ENCODE assay signal across 21 mouse cellular contexts in the genomic region with DNA sequence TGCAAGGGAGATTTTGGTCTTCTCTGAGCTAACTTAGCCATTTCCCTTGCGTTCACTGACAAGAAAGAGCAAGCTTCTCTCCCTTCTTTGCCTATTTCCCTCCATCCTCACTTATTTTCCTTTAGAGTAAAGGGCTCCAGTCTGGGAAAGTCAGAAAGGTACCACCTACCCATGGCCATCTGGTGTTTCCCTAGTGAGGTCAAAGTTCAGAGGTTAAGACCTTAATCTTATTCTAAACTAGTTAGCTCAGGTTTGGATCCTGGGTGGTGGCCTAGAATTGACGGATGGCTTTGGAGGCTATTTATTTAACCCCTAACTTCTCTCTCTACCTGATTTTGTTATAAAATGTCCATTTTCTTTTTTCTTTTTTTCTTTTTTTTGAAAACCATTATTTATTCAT.
DNase-seq lines count a peak whose midpoint lies in the region; ATAC-seq lines count a peak whose summit lies in the region.
"Had no signal": no experiment of that assay in that cellular context is flagged by ENCODE, and none has a peak within 500 bp of the region (broad histone marks: within the 10 kb centered on the region; RNA-seq: fewer than 3 reads in every experiment).

No protein-coding gene starts in this region.

- WGBS in hindbrain, embryonic 11.5 days, result 21% methylated on average over 2 of the region's 2 CpGs
- 33% methylated on average over 2 of the region's 2 CpGs for WGBS in hindbrain, embryonic 10.5 days
- WGBS in embryonic facial prominence, embryonic 13.5 days, result 35% methylated on average over 2 of the region's 2 CpGs
- WGBS in forebrain, embryonic 14.5 days, result 35% methylated on average over 2 of the region's 2 CpGs
- WGBS in forebrain, embryonic 10.5 days, result 22% methylated on average over 2 of the region's 2 CpGs

- H3K9me3 ChIP-seq in hindbrain, embryonic 11.5 days (ENCODE audit: control insufficient read depth, low read length), result no peaks in the 10 kb centered on the region
- H3K9me3 ChIP-seq in hindbrain, embryonic 10.5 days, result no peaks in the 10 kb centered on the region
- H3K9me3 ChIP-seq in embryonic facial prominence, embryonic 13.5 days, result no peaks in the 10 kb centered on the region
- no peaks in the 10 kb centered on the region; the same call in 1 of the 2 replicates for H3K9me3 ChIP-seq in forebrain, embryonic 14.5 days (replicated peaks; ENCODE audit: control insufficient read depth, low read length)
- no peaks in the 10 kb centered on the region for H3K9me3 ChIP-seq in forebrain, embryonic 10.5 days
- H3K9me3 ChIP-seq: heart, embryonic 15.5 days; limb, embryonic 12.5 days; liver, embryonic 13.5 days; lung, embryonic 15.5 days had no signal

- no peak overlapping the region for H3K4me2 ChIP-seq in hindbrain, embryonic 11.5 days (replicated peaks; ENCODE audit: low read depth, low read length)
- H3K4me2 ChIP-seq in embryonic facial prominence, embryonic 13.5 days, result no peak overlapping the region
- H3K4me2 ChIP-seq in forebrain, embryonic 14.5 days (ENCODE audit: low read length), result no peak overlapping the region
- H3K4me2 ChIP-seq: heart, embryonic 15.5 days; limb, embryonic 12.5 days; liver, embryonic 13.5 days; lung, embryonic 15.5 days had no signal

- ATAC-seq in hindbrain, embryonic 11.5 days (ENCODE audit: low FRiP score), result no peak
- ATAC-seq in embryonic facial prominence, embryonic 13.5 days (ENCODE audit: insufficient number of reproducible peaks, insufficient read depth, low FRiP score, low TSS enrichment, low read depth), result no peak
- no peak for ATAC-seq in forebrain, embryonic 14.5 days
- ATAC-seq: forebrain, postnatal 0 days had no signal

- no peaks in the 10 kb centered on the region for H3K27me3 ChIP-seq in hindbrain, embryonic 11.5 days (ENCODE audit: control insufficient read depth, insufficient read depth, low read length)
- no peaks in the 10 kb centered on the region for H3K27me3 ChIP-seq in hindbrain, embryonic 10.5 days (ENCODE audit: insufficient read depth, poor library complexity, severe bottlenecking)
- H3K27me3 ChIP-seq in embryonic facial prominence, embryonic 13.5 days, result no peaks in the 10 kb centered on the region
- H3K27me3 ChIP-seq in forebrain, embryonic 14.5 days (replicated peaks; ENCODE audit: control insufficient read depth, insufficient read depth, low read length), result 0 out of 2 replicates have a peak, but pooled peaks cover 4% of the 10 kb centered on the region
- no peaks in the 10 kb centered on the region for H3K27me3 ChIP-seq in forebrain, embryonic 10.5 days (ENCODE audit: poor library complexity, severe bottlenecking)
- H3K27me3 ChIP-seq: heart, embryonic 15.5 days; liver, embryonic 13.5 days; lung, embryonic 15.5 days; megakaryocyte, embryonic 14.5 days had no signal

- H3K4me1 ChIP-seq in hindbrain, embryonic 11.5 days (replicated peaks; ENCODE audit: control insufficient read depth, insufficient read depth, low read length), result no peaks in the 10 kb centered on the region
- H3K4me1 ChIP-seq in hindbrain, embryonic 10.5 days (replicated peaks), result peaks cover 18% of the 10 kb centered on the region
- no peaks in the 10 kb centered on the region; the same call in 1 of the 2 replicates for H3K4me1 ChIP-seq in embryonic facial prominence, embryonic 13.5 days
- no peaks in the 10 kb centered on the region for H3K4me1 ChIP-seq in forebrain, embryonic 14.5 days (ENCODE audit: control insufficient read depth, insufficient read depth, low read length)
- H3K4me1 ChIP-seq in forebrain, embryonic 10.5 days, result peaks cover 26% of the 10 kb centered on the region
- H3K4me1 ChIP-seq: heart, embryonic 15.5 days; liver, embryonic 13.5 days; lung, embryonic 15.5 days; megakaryocyte, embryonic 14.5 days had no signal

- H3K36me3 ChIP-seq in hindbrain, embryonic 11.5 days (ENCODE audit: control insufficient read depth, insufficient read depth, low read length), result no peaks in the 10 kb centered on the region
- no peaks in the 10 kb centered on the region for H3K36me3 ChIP-seq in hindbrain, embryonic 10.5 days
- H3K36me3 ChIP-seq in embryonic facial prominence, embryonic 13.5 days, result no peaks in the 10 kb centered on the region
- no peaks in the 10 kb centered on the region for H3K36me3 ChIP-seq in forebrain, embryonic 14.5 days (ENCODE audit: control insufficient read depth, insufficient read depth, low read length)
- H3K36me3 ChIP-seq in forebrain, embryonic 10.5 days (replicated peaks), result no peaks in the 10 kb centered on the region
- H3K36me3 ChIP-seq: heart, embryonic 15.5 days; limb, embryonic 12.5 days; liver, embryonic 13.5 days; lung, embryonic 15.5 days had no signal

- DNase-seq in hindbrain, embryonic 11.5 days (ENCODE audit: low spot score), result peak; percentile 20
- no peak for DNase-seq in hindbrain, embryonic 10.5 days (ENCODE audit: low spot score)
- peak; percentile 21 for DNase-seq in retina, embryonic 14.5 days (ENCODE audit: low spot score)
- no peak for DNase-seq in retina, postnatal 1 day
- no peak for DNase-seq in cerebellum, adult 11-12 months
- DNase-seq in forebrain, embryonic 14.5 days (ENCODE audit: low spot score), result no peak
- DNase-seq in forebrain, embryonic 10.5 days (ENCODE audit: extremely low spot score, low spot score), result no peak
- DNase-seq: adrenal gland, postnatal 36 days; cerebellum, adult 9-11 months; forebrain, postnatal 0 days; heart, postnatal 4 days; kidney, adult 2 months; liver, embryonic 13.5 days; lung, postnatal 36 days; thymus, postnatal 14 days had no signal

- H3K4me3 ChIP-seq in hindbrain, embryonic 11.5 days (ENCODE audit: low read depth, low read length), result no peak overlapping the region
- H3K4me3 ChIP-seq in hindbrain, embryonic 10.5 days, result no peak overlapping the region
- H3K4me3 ChIP-seq in embryonic facial prominence, embryonic 13.5 days, result no peak overlapping the region
- no peak overlapping the region for H3K4me3 ChIP-seq in forebrain, embryonic 14.5 days (ENCODE audit: low read depth, low read length)
- H3K4me3 ChIP-seq in forebrain, embryonic 10.5 days, result no peak overlapping the region
- H3K4me3 ChIP-seq: heart, embryonic 15.5 days; limb, embryonic 12.5 days; liver, embryonic 13.5 days; lung, embryonic 15.5 days; megakaryocyte, embryonic 14.5 days had no signal

- H3K27ac ChIP-seq in hindbrain, embryonic 11.5 days (ENCODE audit: low read depth, low read length), result no peak overlapping the region
- no peak overlapping the region for H3K27ac ChIP-seq in hindbrain, embryonic 10.5 days
- H3K27ac ChIP-seq in embryonic facial prominence, embryonic 13.5 days, result no peak overlapping the region
- H3K27ac ChIP-seq in forebrain, embryonic 14.5 days (ENCODE audit: low read depth, low read length), result no peak overlapping the region
- no peak overlapping the region for H3K27ac ChIP-seq in forebrain, embryonic 10.5 days
- H3K27ac ChIP-seq: heart, embryonic 15.5 days; kidney, postnatal 0 days; limb, embryonic 12.5 days; liver, embryonic 13.5 days; lung, embryonic 15.5 days had no signal

- H3K9ac ChIP-seq in hindbrain, embryonic 11.5 days (ENCODE audit: low read depth, low read length), result no peak overlapping the region
- H3K9ac ChIP-seq in embryonic facial prominence, embryonic 13.5 days, result 0 out of 2 replicates have a peak overlapping the region, but pooled peaks have one; percentile 12
- no peak overlapping the region for H3K9ac ChIP-seq in forebrain, embryonic 14.5 days (ENCODE audit: low read length)
- H3K9ac ChIP-seq: forebrain, postnatal 0 days; heart, embryonic 15.5 days; limb, embryonic 12.5 days; liver, embryonic 13.5 days; lung, embryonic 15.5 days had no signal

Comparison
In these comparisons a context has a peak if more than half of its experiments do, and no peak if none do; other contexts are left out.
1. DNase-seq: peak in hindbrain, embryonic 11.5 days (single experiment) and retina, embryonic 14.5 days (single experiment); none in hindbrain, embryonic 10.5 days (single experiment), retina, postnatal 1 day (single experiment), cerebellum, adult 11-12 months (single experiment), forebrain, embryonic 14.5 days (single experiment) and forebrain, embryonic 10.5 days (single experiment).